In the genomic region with DNA sequence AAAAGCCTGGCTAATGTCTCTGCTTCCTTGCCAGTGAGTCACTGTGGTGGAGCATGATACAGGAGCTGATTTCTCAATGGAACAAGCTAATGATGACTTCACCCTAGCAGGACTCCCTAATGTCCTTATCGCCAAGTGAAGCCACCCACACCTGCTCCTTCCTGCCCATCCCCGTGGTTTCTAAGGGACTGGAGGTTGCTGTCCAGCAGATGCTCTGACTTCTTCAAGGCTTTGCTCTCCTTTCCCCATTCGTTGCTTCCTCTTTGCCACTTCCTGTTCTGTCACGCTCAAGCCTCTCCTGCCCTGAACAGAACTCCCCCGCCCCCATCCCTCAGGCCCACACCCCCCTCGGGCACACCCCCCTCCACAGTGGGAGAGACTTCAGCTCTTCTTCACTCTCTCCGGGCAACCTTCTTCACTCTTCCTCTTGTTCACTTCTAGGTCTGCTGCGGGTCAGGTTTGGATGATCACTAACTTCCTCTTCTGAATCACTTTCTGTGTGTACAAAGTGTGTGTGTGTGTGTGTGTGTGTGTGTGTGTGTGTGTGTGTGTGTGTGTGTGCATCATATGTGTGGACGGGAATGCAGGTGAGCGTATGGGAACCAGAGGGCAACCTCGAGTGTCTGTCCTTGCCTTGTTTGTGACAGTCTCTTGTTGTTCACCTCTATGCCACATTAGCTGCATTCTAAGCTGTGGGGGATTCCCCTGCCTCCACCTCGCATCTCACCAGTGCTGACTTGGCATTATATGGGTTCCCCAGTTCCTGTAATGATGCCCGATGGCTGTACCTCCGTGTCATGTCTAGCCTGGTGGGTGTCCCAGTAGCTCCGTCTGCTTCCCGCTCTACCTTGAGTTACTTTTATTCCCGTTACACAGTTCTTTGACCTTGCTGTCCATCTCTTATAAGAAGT, we compare ENCODE assay signal across 15 mouse cellular contexts. TPM values are rescaled to one million over a fixed set of nuclear protein-coding genes. Genes with fewer than 3 reads are reported as not detected.
A peak's percentile ranks its signal among the peaks of the same experiment; 100 is the strongest.
DNase-seq lines count a peak whose midpoint lies in the region; ATAC-seq and TF ChIP-seq lines count a peak whose summit lies in the region.
"Had no signal": no experiment of that assay in that cellular context is flagged by ENCODE, and none has a peak within 500 bp of the region (broad histone marks: within the 10 kb centered on the region; RNA-seq: fewer than 3 reads in every experiment).

No protein-coding gene starts in this region.

- 41% methylated on average over 17 of the region's 17 CpGs for WGBS in lung, adult 2 months

- peak; percentile 88 for DNase-seq in 416B (ENCODE audit: low read depth)
- DNase-seq in CD4-positive helper T cell, adult 2 months (ENCODE audit: low read depth, low spot score), result peak; percentile 64
- peak; percentile 13 to 48 for DNase-seq in natural killer cell, adult 2 months (ENCODE audit: low spot score in 2 of 2)
- no peak for DNase-seq in kidney, adult 11 months
- DNase-seq in layer of hippocampus, adult 9-11 months, result no peak
- DNase-seq in lung, adult 2 months, result no peak
- DNase-seq: adrenal gland, postnatal 25 days; cerebellum, adult 9-11 months; gastrocnemius, postnatal 14 days; midbrain, embryonic 14.5 days had no signal

- no peaks in the 10 kb centered on the region for H3K4me1 ChIP-seq in lung, adult 2 months (ENCODE audit: control insufficient read depth, insufficient read depth, low read length)

- no peak for TF ChIP-seq POLR2A in lung, adult 2 months (IDR thresholded peaks at IDR 0.05; ENCODE audit: borderline replicate concordance, extremely low read depth, low read depth, low read length)

- no peak overlapping the region for H3K4me3 ChIP-seq in lung, adult 2 months (replicated peaks; ENCODE audit: extremely low read depth, low read depth, low read length)
- H3K4me3 ChIP-seq: erythroblast, embryonic 14.5 days; kidney, embryonic 15.5 days; left cerebral cortex, adult 2 months; liver, embryonic 15.5 days had no signal

- ATAC-seq in activated CD4-positive, CD25-positive, alpha-beta regulatory T cell, adult 4 months, result peak; percentile 88

- TF ChIP-seq CTCF in lung, adult 2 months (IDR thresholded peaks at IDR 0.05; ENCODE audit: insufficient read depth, low read length), result no peak

RNA-seq across cellular contexts. Expression of a gene that starts 4.7 kb away (rescaled TPM):
- under 1 TPM; 0.31 to 0.34 TPM for polyA plus RNA-seq in activated CD4-positive, CD25-positive, alpha-beta regulatory T cell, adult 4 months (2017; shearing (Covaris generic))
- 245 and 250 TPM in 2 replicates for polyA plus RNA-seq in lung, adult 2 months (2012; rRNA removed)

Comparison
In these comparisons a context has a peak if more than half of its experiments do, and no peak if none do; other contexts are left out.
1. DNase-seq: peak in 416B (single experiment), CD4-positive helper T cell, adult 2 months (single experiment) and natural killer cell, adult 2 months (2 of 2); none in kidney, adult 11 months (single experiment), layer of hippocampus, adult 9-11 months (single experiment) and lung, adult 2 months (single experiment).
2. RNA of a gene that starts 4.7 kb away (polyA plus RNA-seq): 245 to 250 TPM in lung, adult 2 months; 0.31 to 0.34 TPM in activated CD4-positive, CD25-positive, alpha-beta regulatory T cell, adult 4 months; every median in the first group is over 100 times any median in the second.